Mouse (Mus musculus) forelimb bud, embryonic 11.5 days (tissue): ENCODE measurements around the gene Rsl1d1.

ENCODE experiments used
- DNase-seq: peaks from one replicate; pipeline ENCODE4 v3.0.0-alpha.2; 2012; ENCODE audit warnings: low read depth, low spot score

Gene Rsl1d1

GRCm38 (mm10) chr16:11202571-11203554 is at the start of gene Rsl1d1:
Gene Rsl1d1 (minus strand): TSS chr16:11203331.
- DNase-seq, result peak; percentile 97

GRCm38 (mm10) chr16:11247791-11248190 is 44.7 kb upstream of the Rsl1d1 start:
- no peak for DNase-seq

- no peak for DNase-seq
These were observed 42.6 kb upstream of the Rsl1d1 start for GRCm38 (mm10) chr16:11245767-11246166.

- no peak for DNase-seq
These were observed 39.3 kb upstream of the Rsl1d1 start for GRCm38 (mm10) chr16:11242401-11242800.

GRCm38 (mm10) chr16:11217801-11218200 is 14.7 kb upstream of the Rsl1d1 start:
- no peak for DNase-seq

GRCm38 (mm10) chr16:11203600-11204390 is 664 bp upstream of the Rsl1d1 start:
- DNase-seq, result no peak

- DNase-seq, result no peak
These were observed 1.3 kb downstream of the Rsl1d1 start for GRCm38 (mm10) chr16:11201740-11202394.

GRCm38 (mm10) chr16:11200247-11200646 is 2.9 kb downstream of the Rsl1d1 start:
- no peak for DNase-seq

GRCm38 (mm10) chr16:11198467-11198866 is 4.7 kb downstream of the Rsl1d1 start:
- DNase-seq, result peak; percentile 87

GRCm38 (mm10) chr16:11197052-11197451 is 6.1 kb downstream of the Rsl1d1 start:
- no peak for DNase-seq

- no peak for DNase-seq
These were observed 9.9 kb downstream of the Rsl1d1 start for GRCm38 (mm10) chr16:11193231-11193630.

- no peak for DNase-seq
These were observed 13.0 kb downstream of the Rsl1d1 start for GRCm38 (mm10) chr16:11190150-11190549.

- no peak for DNase-seq
These were observed 25.7 kb downstream of the Rsl1d1 start for GRCm38 (mm10) chr16:11177404-11177803.

GRCm38 (mm10) chr16:11176884-11177244 is 26.3 kb downstream of the Rsl1d1 start:
- no peak for DNase-seq

- DNase-seq, result peak; percentile 89
These were observed 26.8 kb downstream of the Rsl1d1 start, which contains the start of gene Zc3h7a for GRCm38 (mm10) chr16:11176208-11176883. Gene Zc3h7a (minus strand): TSS chr16:11176393.

- peak; percentile 68 for DNase-seq
These were observed 27.5 kb downstream of the Rsl1d1 start for GRCm38 (mm10) chr16:11175489-11176207.

- peak; percentile 8 for DNase-seq
These were observed 28.0 kb downstream of the Rsl1d1 start for GRCm38 (mm10) chr16:11175100-11175488.

GRCm38 (mm10) chr16:11174671-11175081 is 28.5 kb downstream of the Rsl1d1 start:
- peak; percentile 69 for DNase-seq

- DNase-seq, result no peak
These were observed 31.5 kb downstream of the Rsl1d1 start for GRCm38 (mm10) chr16:11171679-11172078.

GRCm38 (mm10) chr16:11166431-11166830 is 36.7 kb downstream of the Rsl1d1 start:
- DNase-seq, result no peak
